Mouse (Mus musculus) forebrain, embryonic 16.5 days (tissue): Measurements from ENCODE around the gene Spaar. TPM values are rescaled to one million over a fixed set of nuclear protein-coding genes. Genes with fewer than 3 reads are reported as not detected.

ENCODE experiments used
- ATAC-seq: fragments of 200-750 bp; cut with Nextera tagmentation; 2 replicates; pipeline ENCODE4 v1.8.0; 2017; ENCODE audit warnings: mild to moderate bottlenecking, moderate library complexity
- H3K27ac ChIP-seq: fragments of 300-500 bp; sonication (generic); 2 replicates; pipeline ENCODE4 v1.5.1; 2014; ENCODE audit warnings: low read length, control low read depth
- H3K27me3 ChIP-seq: fragments of 300-500 bp; sonication (generic); replicated peaks from 2 replicates; pipeline ENCODE4 v1.6.1; 2014; ENCODE audit warnings: low read length; ENCODE audit not compliant: control insufficient read depth, insufficient read depth
- H3K36me3 ChIP-seq: fragments of 300-500 bp; sonication (generic); 2 replicates; pipeline ENCODE4 v1.6.1; 2014; ENCODE audit not compliant: control insufficient read depth, insufficient read depth
- H3K4me1 ChIP-seq: fragments of 300-500 bp; sonication (generic); replicated peaks from 2 replicates; pipeline ENCODE4 v1.6.1; 2014; ENCODE audit warnings: low read length; ENCODE audit not compliant: control insufficient read depth, insufficient read depth
- H3K4me2 ChIP-seq: fragments of 300-500 bp; sonication (generic); 2 replicates; pipeline ENCODE4 v1.6.1; 2014; ENCODE audit warnings: mild to moderate bottlenecking, low read length, control low read depth
- H3K4me3 ChIP-seq: fragments of 300-500 bp; sonication (generic); replicated peaks from 2 replicates; pipeline ENCODE4 v1.5.1; 2014; ENCODE audit warnings: mild to moderate bottlenecking, low read length, control low read depth
- H3K9ac ChIP-seq: fragments of 300-500 bp; sonication (generic); replicated peaks from 2 replicates; pipeline ENCODE4 v1.6.1; 2014; ENCODE audit warnings: low read depth, low read length, control low read depth
- H3K9me3 ChIP-seq: fragments of 300-500 bp; sonication (generic); 2 replicates; pipeline ENCODE4 v1.6.1; 2016; ENCODE audit warnings: low read length; ENCODE audit not compliant: control insufficient read depth
- WGBS: fragments of 180-500 bp; shearing (Covaris S2); extraction: QIAGEN DNeasy Blood & Tissue Kit; methylation state at CpG from one replicate; pipeline ENCODE4 v1.1.7; 2014; 5-methylcytosine and 5-hydroxymethylcytosine counted together
- polyA plus RNA-seq: library from polyadenylated mRNA; unstranded; fragments of >200 nt; fragmentation: Nextera tagmentation; extraction: Ambion mirVana; gene quantifications from 2 replicates; pipeline ENCODE4 v1.2.1, GENCODE M21; 2015

Gene Spaar
- 0.10 and 0.16 TPM in 2 replicates for polyA plus RNA-seq

GRCm38 (mm10) chr4:43729794-43730550, at the start of gene Spaar:
Gene Spaar, plus strand, starts transcription at chr4:43730034.
- no peak within 1 kb of the TSS for H3K4me2 ChIP-seq
- H3K27ac ChIP-seq, result no peak within 1 kb of the TSS
- H3K27me3 ChIP-seq, result no peaks in the 10 kb centered on the region
- no peaks in the 10 kb centered on the region for H3K36me3 ChIP-seq
- H3K9me3 ChIP-seq, result no peaks in the 10 kb centered on the region
- no peak within 1 kb of the TSS for H3K9ac ChIP-seq
- WGBS, result 79% methylated on average over 14 of the region's 14 CpGs
- H3K4me3 ChIP-seq, result no peak within 1 kb of the TSS
- ATAC-seq, result no peak
- H3K4me1 ChIP-seq, result no peaks in the 10 kb centered on the region

GRCm38 (mm10) chr4:43690021-43690420, 39.8 kb upstream of the Spaar start:
- H3K4me3 ChIP-seq, result no peak overlapping the region

DNA sequence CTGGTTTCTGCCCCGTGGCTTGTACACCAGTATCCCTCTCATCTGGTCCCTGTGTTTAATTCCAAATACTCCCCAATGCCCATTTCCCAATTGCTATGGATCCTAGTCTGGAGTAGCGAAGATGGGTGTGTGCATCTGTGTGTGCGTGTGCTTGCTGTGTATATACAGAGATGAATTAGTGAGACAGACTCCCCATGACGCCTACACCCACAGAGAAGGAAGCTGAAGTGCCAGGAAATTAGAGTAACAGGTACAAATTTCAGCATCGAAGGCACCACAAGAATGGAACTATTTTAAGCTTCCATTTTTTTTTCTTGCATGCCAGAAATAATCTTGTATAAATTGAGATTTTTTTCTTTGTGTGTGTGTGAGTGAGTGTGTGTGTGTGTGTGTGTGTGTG, 38.8 kb upstream of the Spaar start:
- no peak overlapping the region for H3K4me2 ChIP-seq
- ATAC-seq, result no peak
- H3K36me3 ChIP-seq, result peaks cover 21% of the 10 kb centered on the region
- no peak overlapping the region for H3K27ac ChIP-seq
- no peak overlapping the region for H3K4me3 ChIP-seq
- WGBS, result 84% methylated on average over 5 of the region's 5 CpGs
- no peaks in the 10 kb centered on the region for H3K27me3 ChIP-seq
- H3K9me3 ChIP-seq, result no peaks in the 10 kb centered on the region
- H3K4me1 ChIP-seq, result no peaks in the 10 kb centered on the region
- H3K9ac ChIP-seq, result no peak overlapping the region

More at GRCm38 (mm10) chr4:43690021-43690420, 39.8 kb upstream of the Spaar start:
- Histone ChIP-seq H3K36me3 (peaks cover 25% of the 10 kb centered on the region), H3K27me3 (no peaks in the 10 kb centered on the region), H3K9me3 (no peaks in the 10 kb centered on the region), H3K4me1 (no peaks in the 10 kb centered on the region), H3K9ac (no peak overlapping the region), H3K4me2 (no peak overlapping the region), H3K27ac (no peak overlapping the region)
- ATAC-seq, result no peak
- 90% methylated on average over 17 of the region's 17 CpGs for WGBS

- H3K36me3 ChIP-seq, result peaks cover 6% of the 10 kb centered on the region; the same call in 1 of the 2 replicates
- H3K9ac ChIP-seq, result no peak overlapping the region
- no peaks in the 10 kb centered on the region for H3K4me1 ChIP-seq
- H3K4me3 ChIP-seq, result no peak overlapping the region
- no peaks in the 10 kb centered on the region for H3K9me3 ChIP-seq
- H3K27me3 ChIP-seq, result no peaks in the 10 kb centered on the region
- 83% methylated on average over 5 of the region's 5 CpGs for WGBS
- no peak overlapping the region for H3K4me2 ChIP-seq
- no peak overlapping the region for H3K27ac ChIP-seq
- no peak for ATAC-seq
Observed at GRCm38 (mm10) chr4:43693806-43694241, 36.0 kb upstream of the Spaar start.

DNA sequence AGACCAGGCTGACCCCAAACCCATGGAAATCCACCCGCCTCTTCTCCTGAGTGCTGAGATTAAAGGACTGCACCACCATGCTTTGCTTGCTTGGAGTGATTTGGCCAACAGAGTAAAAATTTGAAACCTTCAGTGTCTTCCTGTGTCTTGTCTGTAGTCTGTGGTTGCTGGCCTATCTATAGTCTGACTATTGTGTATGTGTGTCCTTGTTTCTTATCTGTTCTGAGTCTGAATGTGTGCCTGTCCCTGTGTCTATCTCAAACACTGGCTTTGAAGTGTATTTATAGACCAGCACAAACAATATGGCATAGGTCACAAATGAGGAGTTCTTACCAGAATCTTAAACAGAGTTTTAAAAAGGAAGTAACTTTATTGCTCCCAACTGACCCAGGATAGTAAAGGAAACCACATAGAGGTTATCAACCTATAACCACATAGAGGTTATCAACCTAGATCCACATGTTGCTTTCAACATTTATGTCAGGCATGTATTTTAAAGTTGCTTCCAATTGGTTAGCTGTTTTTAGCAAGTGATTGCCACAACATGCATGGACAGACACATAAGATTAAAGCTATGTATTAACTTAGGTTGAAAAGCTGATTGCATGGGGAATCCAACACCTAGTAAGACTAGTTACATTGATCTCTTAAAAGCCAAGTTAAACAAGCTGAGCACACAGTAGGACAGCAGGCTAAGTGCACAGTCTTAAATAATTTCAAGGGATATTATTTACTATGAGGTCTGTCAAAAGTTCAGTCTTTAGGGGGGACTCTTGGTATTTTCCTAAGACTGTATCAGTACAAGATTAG, 35.2 kb upstream of the Spaar start:
- H3K27me3 ChIP-seq, result no peaks in the 10 kb centered on the region
- no peak overlapping the region for H3K4me2 ChIP-seq
- H3K36me3 ChIP-seq, result peaks cover 3% of the 10 kb centered on the region; the same call in 1 of the 2 replicates
- no peak overlapping the region for H3K9ac ChIP-seq
- H3K27ac ChIP-seq, result no peak overlapping the region
- WGBS, result 81% methylated on average over 1 of the region's 1 CpGs
- no peaks in the 10 kb centered on the region for H3K4me1 ChIP-seq
- no peak overlapping the region for H3K4me3 ChIP-seq
- no peaks in the 10 kb centered on the region for H3K9me3 ChIP-seq
- ATAC-seq, result no peak

DNA sequence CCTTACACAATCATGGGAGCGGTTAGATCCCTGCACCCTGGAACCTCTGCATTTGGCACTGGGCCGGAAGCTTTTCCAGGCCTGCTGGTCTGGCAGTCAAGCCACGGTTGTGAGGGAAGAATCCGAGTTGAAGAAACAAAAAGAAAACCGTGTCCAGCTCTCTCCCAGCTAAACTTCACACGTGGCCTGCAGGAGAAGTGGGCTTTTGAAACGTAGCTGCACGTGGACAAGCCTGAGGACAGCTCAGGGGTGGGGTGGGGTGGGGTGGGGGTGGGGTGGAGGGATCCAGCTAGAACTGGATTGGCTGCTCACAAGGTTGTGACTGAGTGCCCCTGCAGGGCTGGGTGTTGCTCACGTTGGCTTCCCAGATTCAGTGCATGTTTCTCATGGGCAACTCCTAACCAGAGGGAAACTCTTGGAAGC, 34.6 kb upstream of the Spaar start:
- Histone ChIP-seq H3K27me3 (no peaks in the 10 kb centered on the region), H3K36me3 (no peaks in the 10 kb centered on the region), H3K9me3 (no peaks in the 10 kb centered on the region), H3K4me1 (no peaks in the 10 kb centered on the region), H3K27ac (no peak overlapping the region), H3K4me2 (no peak overlapping the region), H3K4me3 (no peak overlapping the region), H3K9ac (no peak overlapping the region)
- ATAC-seq, result no peak
- 28% methylated on average over 9 of the region's 9 CpGs for WGBS

GRCm38 (mm10) chr4:43696561-43696960, 33.3 kb upstream of the Spaar start:
- Histone ChIP-seq H3K9ac (no peak overlapping the region), H3K4me2 (no peak overlapping the region), H3K9me3 (no peaks in the 10 kb centered on the region), H3K4me3 (no peak overlapping the region), H3K27ac (no peak overlapping the region), H3K4me1 (no peaks in the 10 kb centered on the region), H3K36me3 (no peaks in the 10 kb centered on the region), H3K27me3 (no peaks in the 10 kb centered on the region)
- ATAC-seq, result peak; percentile 61
- 62% methylated on average over 13 of the region's 13 CpGs for WGBS

DNA sequence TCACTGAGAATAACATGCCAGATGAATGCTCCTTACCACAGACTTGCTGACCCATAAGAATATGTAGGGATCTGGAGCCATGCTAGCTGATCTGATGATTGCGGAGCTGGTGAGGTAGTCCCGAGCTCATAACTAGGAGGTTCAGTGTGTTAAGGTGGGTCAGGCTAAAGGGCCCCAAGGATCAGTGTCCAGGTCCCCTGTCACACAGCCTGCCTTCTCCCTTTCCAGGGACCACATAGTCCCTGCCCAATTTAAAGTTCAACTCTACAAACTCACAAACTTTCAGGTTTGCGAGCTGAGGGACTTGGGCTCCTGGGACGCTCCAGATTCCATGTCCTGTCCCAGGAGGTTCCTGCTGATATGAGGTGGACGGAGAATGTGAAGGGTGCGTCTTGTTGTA, 29.1 kb upstream of the Spaar start, which contains the start of gene Olfr70:
Gene Olfr70 (minus strand): TSS at position 101 of the 400 bp plus-strand sequence.
- Histone ChIP-seq H3K27me3 (no peaks in the 10 kb centered on the region), H3K4me3 (no peak within 1 kb of the TSS), H3K4me2 (no peak within 1 kb of the TSS), H3K4me1 (no peaks in the 10 kb centered on the region), H3K36me3 (no peaks in the 10 kb centered on the region), H3K9ac (no peak within 1 kb of the TSS), H3K9me3 (no peaks in the 10 kb centered on the region), H3K27ac (no peak within 1 kb of the TSS)
- 95% methylated on average over 6 of the region's 6 CpGs for WGBS
- no peak for ATAC-seq

GRCm38 (mm10) chr4:43703439-43703838, 26.4 kb upstream of the Spaar start:
- no peaks in the 10 kb centered on the region for H3K27me3 ChIP-seq

More at GRCm38 (mm10) chr4:43703439-43703838, 26.4 kb upstream of the Spaar start:
- no peaks in the 10 kb centered on the region for H3K4me1 ChIP-seq
- no peak for ATAC-seq
- no peak overlapping the region for H3K4me3 ChIP-seq
- H3K9ac ChIP-seq, result no peak overlapping the region
- no peak overlapping the region for H3K27ac ChIP-seq
- H3K4me2 ChIP-seq, result no peak overlapping the region
- no peaks in the 10 kb centered on the region for H3K9me3 ChIP-seq
- no peaks in the 10 kb centered on the region for H3K36me3 ChIP-seq
- WGBS, result 74% methylated on average over 6 of the region's 6 CpGs
